Mouse (Mus musculus): ENCODE data around the gene Rdh12.
"Not testable (repeated sequence)": the region's sequence is repeated elsewhere in the genome, so short reads cannot be mapped to it uniquely, and the experiment has no call there.

Gene Rdh12

GRCm38 (mm10) chr12:79208703-79209464, at the start of gene Rdh12:
Gene Rdh12, plus strand, starts transcription at chr12:79208914.
- DNase-seq (ENCODE audit: low spot score): no peak

- no peak for DNase-seq (ENCODE audit: low spot score)
These were observed 45.8 kb upstream of the Rdh12 start for GRCm38 (mm10) chr12:79162876-79163275.

- DNase-seq (ENCODE audit: low spot score): no peak
These were observed 39.5 kb upstream of the Rdh12 start for GRCm38 (mm10) chr12:79169173-79169572.

GRCm38 (mm10) chr12:79170421-79170820, 38.3 kb upstream of the Rdh12 start:
- no peak for DNase-seq (ENCODE audit: low spot score)

GRCm38 (mm10) chr12:79171269-79171995, 37.3 kb upstream of the Rdh12 start:
- no peak for DNase-seq (ENCODE audit: low spot score)

- peak; percentile 81 for DNase-seq (ENCODE audit: low spot score)
These were observed 36.4 kb upstream of the Rdh12 start, which contains the start of gene Vti1b for GRCm38 (mm10) chr12:79172019-79172941. Gene Vti1b, minus strand, starts transcription at chr12:79172667.

- peak; percentile 55 for DNase-seq (ENCODE audit: low spot score)
These were observed 35.0 kb upstream of the Rdh12 start for GRCm38 (mm10) chr12:79173721-79174120.

- no peak for DNase-seq (ENCODE audit: low spot score)
These were observed 32.7 kb upstream of the Rdh12 start for GRCm38 (mm10) chr12:79175998-79176397.

- not testable (repeated sequence) for DNase-seq (ENCODE audit: low spot score)
These were observed 23.6 kb upstream of the Rdh12 start for GRCm38 (mm10) chr12:79185160-79185559.

- DNase-seq (ENCODE audit: low spot score): peak; percentile 85
These were observed 17.6 kb upstream of the Rdh12 start for GRCm38 (mm10) chr12:79190931-79191673.

GRCm38 (mm10) chr12:79191701-79192100, 17.0 kb upstream of the Rdh12 start:
- DNase-seq (ENCODE audit: low spot score): peak; percentile 82

- no peak for DNase-seq (ENCODE audit: low spot score)
These were observed 16.5 kb upstream of the Rdh12 start, which contains the start of gene Rdh11 for GRCm38 (mm10) chr12:79192193-79192592. Gene Rdh11, minus strand, starts transcription at chr12:79192293.

- peak; percentile 70 for DNase-seq (ENCODE audit: low spot score)
These were observed 15.3 kb upstream of the Rdh12 start for GRCm38 (mm10) chr12:79193441-79193840.

- no peak for DNase-seq (ENCODE audit: low spot score)
These were observed 11.6 kb upstream of the Rdh12 start for GRCm38 (mm10) chr12:79197105-79197504.

- no peak for DNase-seq (ENCODE audit: low spot score)
These were observed 6.8 kb upstream of the Rdh12 start for GRCm38 (mm10) chr12:79201882-79202281.

- no peak for DNase-seq (ENCODE audit: low spot score)
These were observed 2.7 kb downstream of the Rdh12 start for GRCm38 (mm10) chr12:79211447-79211846.

- DNase-seq (ENCODE audit: low spot score): no peak
These were observed 8.8 kb downstream of the Rdh12 start for GRCm38 (mm10) chr12:79217511-79217910.

GRCm38 (mm10) chr12:79235485-79236080, 26.9 kb downstream of the Rdh12 start:
- DNase-seq (ENCODE audit: low spot score): no peak

GRCm38 (mm10) chr12:79241985-79242384, 33.3 kb downstream of the Rdh12 start:
- no peak for DNase-seq (ENCODE audit: low spot score)

- no peak for DNase-seq (ENCODE audit: low spot score)
These were observed 34.2 kb downstream of the Rdh12 start for GRCm38 (mm10) chr12:79242921-79243320.

- no peak for DNase-seq (ENCODE audit: low spot score)
These were observed 39.4 kb downstream of the Rdh12 start for GRCm38 (mm10) chr12:79248110-79248509.
